ENCODE assay signal across 23 mouse cellular contexts in genomic region chr4:106624271-106624670, GRCm38 (mm10). TPM values are rescaled to one million over a fixed set of nuclear protein-coding genes. Genes with fewer than 3 reads are reported as not detected.
"Had no signal": no experiment of that assay in that cellular context is flagged by ENCODE, and none has a peak within 500 bp of the region (broad histone marks: within the 10 kb centered on the region; RNA-seq: fewer than 3 reads in every experiment).

No protein-coding gene starts in this region.

- H3K4me2 ChIP-seq: limb, embryonic 13.5 days; liver, embryonic 12.5 days; liver, embryonic 15.5 days; lung, embryonic 14.5 days; midbrain, embryonic 13.5 days; stomach, embryonic 15.5 days had no signal

- H3K4me1 ChIP-seq: liver, embryonic 12.5 days had no signal

- H3K4me3 ChIP-seq: layer of hippocampus, adult 2 months; limb, embryonic 10.5 days; limb, embryonic 13.5 days; liver, embryonic 12.5 days; liver, embryonic 15.5 days; midbrain, embryonic 13.5 days; stomach, embryonic 15.5 days had no signal

- ATAC-seq: hindbrain, embryonic 16.5 days; liver, embryonic 12.5 days; midbrain, embryonic 13.5 days had no signal

- H3K36me3 ChIP-seq: limb, embryonic 10.5 days; limb, embryonic 13.5 days; liver, embryonic 12.5 days; liver, embryonic 15.5 days; midbrain, embryonic 13.5 days; stomach, embryonic 15.5 days had no signal

- H3K9ac ChIP-seq: limb, embryonic 13.5 days; liver, embryonic 12.5 days; liver, embryonic 15.5 days; lung, embryonic 14.5 days; midbrain, embryonic 13.5 days; stomach, embryonic 15.5 days had no signal

- H3K9me3 ChIP-seq: limb, embryonic 10.5 days; limb, embryonic 13.5 days; liver, embryonic 12.5 days; liver, embryonic 15.5 days; midbrain, embryonic 13.5 days; stomach, embryonic 15.5 days had no signal

- DNase-seq: kidney, adult 18-20 months; kidney, postnatal 25 days; layer of hippocampus, adult 9-11 months; liver; lung, embryonic 14.5 days; right cerebral cortex, postnatal 14 days; right cerebral cortex, postnatal 4 days; spleen, adult 18-20 months; thymus, postnatal 25 days had no signal

- H3K27ac ChIP-seq: layer of hippocampus, adult 2 months; limb, embryonic 10.5 days; limb, embryonic 13.5 days; liver, embryonic 12.5 days; liver, embryonic 15.5 days; macrophage; midbrain, embryonic 13.5 days; stomach, embryonic 15.5 days had no signal

RNA-seq across cellular contexts. Expression of gene Ttc22, which starts 2.0 kb away (rescaled TPM):
- polyA plus RNA-seq: macrophage had no signal

RNA-seq across cellular contexts. Expression of gene Lexm, which starts 7.2 kb away (rescaled TPM):
- polyA plus RNA-seq: hindbrain, embryonic 16.5 days; kidney, embryonic 16.5 days; large intestine, adult 2 months; liver, embryonic 15.5 days; lung, embryonic 14.5 days; macrophage; midbrain, postnatal 0 days; neural tube, embryonic 14.5 days; stomach, embryonic 15.5 days; thymus, postnatal 0 days had no signal
